In genomic region chr7:97580843-97581214, GRCm38 (mm10) we compare ENCODE assay signal across 8 mouse cellular contexts. TPM values are rescaled to one million over a fixed set of nuclear protein-coding genes. Genes with fewer than 3 reads are reported as not detected.
DNase-seq lines count a peak whose midpoint lies in the region; ATAC-seq and TF ChIP-seq lines count a peak whose summit lies in the region.

No protein-coding gene starts in this region.

- DNase-seq in Muller cell, postnatal 12 days (ENCODE audit: inconsistent ontology term), result peak; percentile 88
- peak; percentile 84 to 87 for DNase-seq in cerebellum, adult 2 months
- peak; percentile 87 for DNase-seq in hindbrain, embryonic 10.5 days (ENCODE audit: low spot score)
- DNase-seq in layer of hippocampus, adult 9-11 months, result peak; percentile 87
- DNase-seq in lung, postnatal 0 days (ENCODE audit: low spot score), result peak; percentile 94
- peak; percentile 47 for DNase-seq in retina, adult 2 months (ENCODE audit: low read depth, low spot score)
- DNase-seq in thymus, postnatal 36 days, result peak; percentile 83 to 88

- H3K9ac ChIP-seq in lung, postnatal 0 days (replicated peaks; ENCODE audit: low read depth), result peak overlapping the region; percentile 70

- TF ChIP-seq CTCF in cerebellum, adult 2 months (IDR thresholded peaks at IDR 0.05; ENCODE audit: borderline replicate concordance, insufficient read depth, low read depth, low read length), result no peak
- TF ChIP-seq CTCF in lung, postnatal 0 days (IDR thresholded peaks at IDR 0.05), result peak; percentile 43

- peak; percentile 60 for ATAC-seq in frontal cortex, adult (ENCODE audit: low TSS enrichment)
- peak; percentile 43 for ATAC-seq in lung, postnatal 0 days

- peak overlapping the region; percentile 80; the same call in 1 of the 2 replicates for H3K27ac ChIP-seq in cerebellum, adult 2 months (ENCODE audit: insufficient read depth, low read length)
- peak overlapping the region; percentile 100 for H3K27ac ChIP-seq in hindbrain, embryonic 10.5 days
- H3K27ac ChIP-seq in lung, postnatal 0 days (ENCODE audit: low read length), result peak overlapping the region; percentile 97

- peak overlapping the region; percentile 86 for H3K4me3 ChIP-seq in cerebellum, adult 2 months (replicated peaks; ENCODE audit: insufficient read depth, low read depth, low read length)
- peak overlapping the region; percentile 100 for H3K4me3 ChIP-seq in hindbrain, embryonic 10.5 days
- H3K4me3 ChIP-seq in lung, postnatal 0 days (ENCODE audit: low read depth, low read length), result peak overlapping the region; percentile 99

- no peak for TF ChIP-seq EP300 in lung, postnatal 0 days (IDR thresholded peaks at IDR 0.05)

- under 1% methylated on average over 11 of the region's 11 CpGs for WGBS in cerebellum, adult 2 months
- WGBS in hindbrain, embryonic 10.5 days, result under 1% methylated on average over 11 of the region's 11 CpGs
- WGBS in lung, postnatal 0 days, result 0% methylated on average over 11 of the region's 11 CpGs

- H3K4me1 ChIP-seq in cerebellum, adult 2 months (ENCODE audit: control insufficient read depth, insufficient read depth, low read length), result no peaks in the 10 kb centered on the region
- peaks cover 16% of the 10 kb centered on the region for H3K4me1 ChIP-seq in hindbrain, embryonic 10.5 days (replicated peaks)
- no peaks in the 10 kb centered on the region; the same call in 1 of the 2 replicates for H3K4me1 ChIP-seq in lung, postnatal 0 days (ENCODE audit: insufficient read depth, low read depth, low read length)

- TF ChIP-seq POLR2A in cerebellum, adult 2 months (IDR thresholded peaks at IDR 0.05; ENCODE audit: borderline replicate concordance, insufficient read depth, low read length), result peak; percentile 73; the same call in 1 of the 2 replicates

- H3K36me3 ChIP-seq in hindbrain, embryonic 10.5 days, result no peaks in the 10 kb centered on the region
- H3K36me3 ChIP-seq in lung, postnatal 0 days (ENCODE audit: insufficient read depth, low read length), result no peaks in the 10 kb centered on the region

- no peaks in the 10 kb centered on the region for H3K9me3 ChIP-seq in hindbrain, embryonic 10.5 days
- H3K9me3 ChIP-seq in lung, postnatal 0 days (ENCODE audit: low read length), result no peaks in the 10 kb centered on the region

- H3K4me2 ChIP-seq in lung, postnatal 0 days (replicated peaks; ENCODE audit: low read depth, low read length), result peak overlapping the region; percentile 87

- H3K27me3 ChIP-seq in cerebellum, adult 2 months (ENCODE audit: control insufficient read depth, insufficient read depth, low read length), result no peaks in the 10 kb centered on the region
- no peaks in the 10 kb centered on the region for H3K27me3 ChIP-seq in hindbrain, embryonic 10.5 days (ENCODE audit: insufficient read depth, poor library complexity, severe bottlenecking)
- H3K27me3 ChIP-seq in lung, postnatal 0 days (replicated peaks; ENCODE audit: insufficient read depth, low read length), result no peaks in the 10 kb centered on the region

RNA-seq across cellular contexts. Expression of gene Rsf1, which starts 1.1 kb away (rescaled TPM):
- polyA plus RNA-seq in cerebellum, adult 2 months (2012; rRNA removed), result 14.7 and 15.2 TPM in 2 replicates
- polyA plus RNA-seq in hindbrain, embryonic 10.5 days (2016; fragmentation: Nextera tagmentation; extraction: Ambion mirVana), result 18.7 and 21.1 TPM in 2 replicates
- 16.2 and 17.4 TPM in 2 replicates for polyA plus RNA-seq in lung, postnatal 0 days (2015; fragmentation: Nextera tagmentation; extraction: Ambion mirVana)

RNA-seq across cellular contexts. Expression of gene Aamdc, which starts 1.5 kb away (rescaled TPM):
- 71.4 and 78.9 TPM in 2 replicates for polyA plus RNA-seq in cerebellum, adult 2 months (2012; rRNA removed)
- 35.9 and 41.7 TPM in 2 replicates for polyA plus RNA-seq in hindbrain, embryonic 10.5 days (2016; fragmentation: Nextera tagmentation; extraction: Ambion mirVana)
- 56.1 and 56.3 TPM in 2 replicates for polyA plus RNA-seq in lung, postnatal 0 days (2015; fragmentation: Nextera tagmentation; extraction: Ambion mirVana)

Comparison
In these comparisons a context has a peak if more than half of its experiments do, and no peak if none do; other contexts are left out.
1. Peak in every context shown above with its lines: DNase-seq, ATAC-seq, H3K4me3 ChIP-seq and H3K27ac ChIP-seq.